21 mouse cellular contexts compared by ENCODE assay signal in genomic region chr14:23041002-23041401, GRCm38 (mm10).
DNase-seq lines count a peak whose midpoint lies in the region; ATAC-seq lines count a peak whose summit lies in the region.
"Had no signal": no experiment of that assay in that cellular context is flagged by ENCODE, and none has a peak within 500 bp of the region (broad histone marks: within the 10 kb centered on the region; RNA-seq: fewer than 3 reads in every experiment).

No protein-coding gene starts in this region.

- 61% methylated on average over 7 of the region's 7 CpGs for WGBS in hindbrain, embryonic 14.5 days
- WGBS in hindbrain, embryonic 12.5 days: 75% methylated on average over 7 of the region's 7 CpGs
- WGBS in neural tube, embryonic 13.5 days: 50% methylated on average over 7 of the region's 7 CpGs
- 45% methylated on average over 7 of the region's 7 CpGs for WGBS in neural tube, embryonic 15.5 days
- 51% methylated on average over 7 of the region's 7 CpGs for WGBS in neural tube, embryonic 14.5 days

- H3K27me3 ChIP-seq in hindbrain, embryonic 14.5 days (ENCODE audit: control insufficient read depth, insufficient read depth, low read length): no peaks in the 10 kb centered on the region
- H3K27me3 ChIP-seq in hindbrain, embryonic 12.5 days: peaks cover 3% of the 10 kb centered on the region; the same call in 1 of the 2 replicates
- 0 out of 2 replicates have a peak, but pooled peaks cover 4% of the 10 kb centered on the region for H3K27me3 ChIP-seq in neural tube, embryonic 13.5 days
- no peaks in the 10 kb centered on the region for H3K27me3 ChIP-seq in neural tube, embryonic 15.5 days (replicated peaks)
- H3K27me3 ChIP-seq in neural tube, embryonic 14.5 days (ENCODE audit: control insufficient read depth, insufficient read depth, low read length): no peaks in the 10 kb centered on the region
- H3K27me3 ChIP-seq: CH12.LX, Patski had no signal

- ATAC-seq in hindbrain, embryonic 14.5 days (ENCODE audit: low FRiP score): no peak
- no peak for ATAC-seq in hindbrain, embryonic 12.5 days (ENCODE audit: low FRiP score)
- ATAC-seq in neural tube, embryonic 13.5 days (ENCODE audit: low read depth): peak; percentile 59
- ATAC-seq in neural tube, embryonic 15.5 days (ENCODE audit: low FRiP score): no peak
- peak; percentile 54; the same call in 1 of the 2 replicates for ATAC-seq in neural tube, embryonic 14.5 days (ENCODE audit: low read depth)
- ATAC-seq: activated CD4-positive, CD25-positive, alpha-beta regulatory T cell, adult 4 months; CD4-positive, CD25-positive, alpha-beta regulatory T cell, adult 4 months; Patski had no signal

- H3K4me3 ChIP-seq in hindbrain, embryonic 14.5 days (replicated peaks; ENCODE audit: low read length): no peak overlapping the region
- H3K4me3 ChIP-seq in hindbrain, embryonic 12.5 days: no peak overlapping the region
- H3K4me3 ChIP-seq in neural tube, embryonic 13.5 days: no peak overlapping the region
- H3K4me3 ChIP-seq in neural tube, embryonic 15.5 days (replicated peaks): no peak overlapping the region
- H3K4me3 ChIP-seq in neural tube, embryonic 14.5 days (ENCODE audit: low read depth, low read length): no peak overlapping the region

- H3K36me3 ChIP-seq in hindbrain, embryonic 14.5 days (replicated peaks; ENCODE audit: control insufficient read depth, insufficient read depth): no peaks in the 10 kb centered on the region
- no peaks in the 10 kb centered on the region for H3K36me3 ChIP-seq in hindbrain, embryonic 12.5 days
- no peaks in the 10 kb centered on the region for H3K36me3 ChIP-seq in neural tube, embryonic 13.5 days
- no peaks in the 10 kb centered on the region for H3K36me3 ChIP-seq in neural tube, embryonic 15.5 days
- H3K36me3 ChIP-seq in neural tube, embryonic 14.5 days (ENCODE audit: control insufficient read depth, insufficient read depth, low read length): no peaks in the 10 kb centered on the region
- H3K36me3 ChIP-seq: G1E had no signal

- peak; percentile 52 for DNase-seq in hindbrain, embryonic 14.5 days (ENCODE audit: low spot score)
- no peak for DNase-seq in neural tube, embryonic 10.5 days (ENCODE audit: extremely low spot score, low spot score)
- DNase-seq: adrenal gland, adult 2 months; adrenal gland, adult 8-10 months; adrenal gland, postnatal 10 days; adrenal gland, postnatal 14 days; adrenal gland, postnatal 25 days; adrenal gland, postnatal 36 days; B cell, adult 2 months; cerebellum, adult 11 months; cerebellum, adult 11-12 months; cerebellum, adult 18-20 months had no signal

- no peaks in the 10 kb centered on the region for H3K4me1 ChIP-seq in hindbrain, embryonic 14.5 days (replicated peaks; ENCODE audit: control insufficient read depth, insufficient read depth, low read length)
- H3K4me1 ChIP-seq in hindbrain, embryonic 12.5 days: peaks cover 3% of the 10 kb centered on the region; the same call in 1 of the 2 replicates
- H3K4me1 ChIP-seq in neural tube, embryonic 13.5 days (replicated peaks): peaks cover 18% of the 10 kb centered on the region
- H3K4me1 ChIP-seq in neural tube, embryonic 15.5 days: no peaks in the 10 kb centered on the region
- no peaks in the 10 kb centered on the region for H3K4me1 ChIP-seq in neural tube, embryonic 14.5 days (ENCODE audit: control insufficient read depth, insufficient read depth, low read length)

- no peak overlapping the region for H3K27ac ChIP-seq in hindbrain, embryonic 14.5 days
- no peak overlapping the region for H3K27ac ChIP-seq in hindbrain, embryonic 12.5 days
- H3K27ac ChIP-seq in neural tube, embryonic 13.5 days (replicated peaks): 0 out of 2 replicates have a peak overlapping the region, but pooled peaks have one; percentile 38
- no peak overlapping the region for H3K27ac ChIP-seq in neural tube, embryonic 15.5 days (replicated peaks)
- H3K27ac ChIP-seq in neural tube, embryonic 14.5 days (ENCODE audit: low read depth, low read length): no peak overlapping the region

- H3K9ac ChIP-seq in hindbrain, embryonic 14.5 days: no peak overlapping the region
- no peak overlapping the region for H3K9ac ChIP-seq in hindbrain, embryonic 12.5 days
- no peak overlapping the region for H3K9ac ChIP-seq in neural tube, embryonic 13.5 days
- H3K9ac ChIP-seq in neural tube, embryonic 15.5 days (replicated peaks): no peak overlapping the region
- H3K9ac ChIP-seq in neural tube, embryonic 14.5 days (replicated peaks; ENCODE audit: low read depth, low read length): no peak overlapping the region

- H3K9me3 ChIP-seq in hindbrain, embryonic 14.5 days (ENCODE audit: control insufficient read depth, low read length): no peaks in the 10 kb centered on the region
- H3K9me3 ChIP-seq in hindbrain, embryonic 12.5 days (replicated peaks): no peaks in the 10 kb centered on the region
- H3K9me3 ChIP-seq in neural tube, embryonic 13.5 days: no peaks in the 10 kb centered on the region
- H3K9me3 ChIP-seq in neural tube, embryonic 15.5 days (replicated peaks): no peaks in the 10 kb centered on the region
- no peaks in the 10 kb centered on the region for H3K9me3 ChIP-seq in neural tube, embryonic 14.5 days (ENCODE audit: control insufficient read depth, low read length)

- no peak overlapping the region for H3K4me2 ChIP-seq in hindbrain, embryonic 14.5 days (replicated peaks)
- no peak overlapping the region for H3K4me2 ChIP-seq in hindbrain, embryonic 12.5 days (replicated peaks)
- H3K4me2 ChIP-seq in neural tube, embryonic 13.5 days: no peak overlapping the region
- no peak overlapping the region for H3K4me2 ChIP-seq in neural tube, embryonic 15.5 days
- H3K4me2 ChIP-seq in neural tube, embryonic 14.5 days (ENCODE audit: low read depth, low read length): no peak overlapping the region

Comparison
In these comparisons a context has a peak if more than half of its experiments do, and no peak if none do; other contexts are left out.
1. ATAC-seq: peak in neural tube, embryonic 13.5 days (single experiment) and neural tube, embryonic 14.5 days (single experiment); none in hindbrain, embryonic 14.5 days (single experiment), hindbrain, embryonic 12.5 days (single experiment) and neural tube, embryonic 15.5 days (single experiment).